Mouse (Mus musculus) cerebral cortex, adult 2 months (tissue): ENCODE results near the gene Slain1.

ENCODE experiments used
- WGBS: fragments of 180-500 bp; shearing (Covaris S2); methylation state at CpG from one replicate; pipeline ENCODE4 v1.1.7; 2018; 5-methylcytosine and 5-hydroxymethylcytosine counted together

The Slain1 gene

GRCm38 (mm10) chr14:103649896-103650334, at the start of gene Slain1:
Slain1 (plus strand) TSS chr14:103650228.
- under 1% methylated on average over 32 of the region's 32 CpGs for WGBS

- 89% methylated on average over 8 of the region's 8 CpGs for WGBS
Measured at GRCm38 (mm10) chr14:103608063-103608462, 42.0 kb upstream of the Slain1 start.

- WGBS, result 67% methylated on average over 6 of the region's 6 CpGs
Measured at GRCm38 (mm10) chr14:103613573-103614271, 36.3 kb upstream of the Slain1 start.

DNA sequence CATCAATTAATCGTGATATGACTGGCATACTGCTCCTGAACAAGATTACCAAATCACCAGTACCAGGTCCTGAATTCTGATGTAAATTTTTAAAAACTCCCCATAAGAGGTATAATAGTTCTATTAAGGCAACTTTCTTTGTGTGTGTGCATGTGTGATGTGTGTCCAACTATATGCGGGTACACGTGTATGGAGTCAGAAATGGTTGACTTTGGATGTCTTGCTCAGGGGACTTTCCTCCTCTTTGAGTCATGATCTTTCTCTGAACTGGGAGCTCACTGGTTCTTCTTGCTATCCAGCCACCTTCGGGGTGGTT, 35.8 kb upstream of the Slain1 start:
- WGBS, result 82% methylated on average over 4 of the region's 4 CpGs

- 80% methylated on average over 4 of the region's 4 CpGs for WGBS
Measured at GRCm38 (mm10) chr14:103619756-103620155, 30.3 kb upstream of the Slain1 start.

DNA sequence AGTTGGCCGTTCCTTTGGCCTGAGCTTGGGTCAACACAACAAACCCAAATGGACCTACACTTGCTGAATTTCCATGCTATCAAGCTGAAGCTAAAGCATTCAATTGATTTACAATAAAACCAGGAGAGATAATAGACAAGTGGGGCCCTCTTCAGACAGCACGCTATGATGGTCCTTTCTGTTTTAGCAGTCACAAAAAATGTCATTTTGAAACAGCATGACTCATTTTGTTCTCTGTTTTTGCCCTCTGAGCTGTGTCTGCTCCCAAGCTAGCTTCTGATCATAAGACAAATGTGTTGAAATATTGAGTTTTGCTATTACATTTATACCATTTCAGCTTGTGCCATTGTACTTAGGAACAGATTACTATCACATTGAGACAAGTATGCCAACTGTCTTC, 28.8 kb upstream of the Slain1 start:
- 94% methylated on average over 2 of the region's 2 CpGs for WGBS

DNA sequence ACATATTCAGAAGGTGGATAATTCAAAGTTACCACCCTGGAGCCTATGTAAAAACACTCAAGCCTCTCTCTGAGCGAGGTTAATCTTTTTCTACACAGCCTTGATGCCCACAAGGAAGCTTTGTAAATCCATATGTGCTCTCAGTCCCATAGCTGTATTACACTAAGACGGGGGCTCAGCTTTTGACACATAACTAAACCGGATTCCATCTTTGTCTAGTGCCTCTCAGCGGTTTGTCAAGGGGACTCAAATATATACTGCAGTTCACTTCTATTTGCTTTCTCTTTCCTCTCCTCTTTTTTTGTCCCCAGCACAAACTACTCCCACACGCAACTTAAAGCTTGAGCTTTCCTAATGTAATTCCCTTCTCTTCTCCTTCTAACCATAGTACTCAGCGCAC, 23.9 kb upstream of the Slain1 start:
- WGBS, result 74% methylated on average over 6 of the region's 6 CpGs

- 55% methylated on average over 7 of the region's 7 CpGs for WGBS
Measured at GRCm38 (mm10) chr14:103629639-103630364, 20.2 kb upstream of the Slain1 start.

- 69% methylated on average over 8 of the region's 8 CpGs for WGBS
Measured at GRCm38 (mm10) chr14:103630545-103630944, 19.5 kb upstream of the Slain1 start.

- whole genome bisulfite sequencing, result 71% methylated on average over 3 of the region's 3 CpGs
Measured at GRCm38 (mm10) chr14:103643933-103644332, 6.1 kb upstream of the Slain1 start.

- 72% methylated on average over 2 of the region's 2 CpGs for WGBS
Measured at GRCm38 (mm10) chr14:103647981-103648380, 2.0 kb upstream of the Slain1 start.

GRCm38 (mm10) chr14:103648623-103649255, 1.3 kb upstream of the Slain1 start:
- 13% methylated on average over 12 of the region's 12 CpGs for WGBS

DNA sequence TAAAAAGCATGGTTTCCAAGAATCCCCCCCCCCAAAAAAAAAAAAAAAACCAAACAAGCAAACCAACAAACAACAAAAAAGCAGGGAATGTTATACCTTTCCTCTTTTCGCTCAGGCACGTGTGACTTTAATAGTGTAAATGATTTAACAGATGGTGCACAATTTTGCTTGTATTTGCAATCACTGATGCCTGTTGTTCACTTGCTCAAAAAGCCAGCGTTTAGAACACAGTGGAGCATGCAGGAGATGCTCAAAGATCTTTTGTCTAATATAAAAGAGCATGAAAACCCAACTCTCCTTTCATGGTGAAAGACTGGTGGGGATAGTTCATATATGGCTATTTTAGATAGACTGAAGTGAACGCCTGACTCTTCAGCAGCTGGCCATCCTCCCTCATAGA, 726 bp upstream of the Slain1 start:
- whole genome bisulfite sequencing, result 20% methylated on average over 4 of the region's 4 CpGs

DNA sequence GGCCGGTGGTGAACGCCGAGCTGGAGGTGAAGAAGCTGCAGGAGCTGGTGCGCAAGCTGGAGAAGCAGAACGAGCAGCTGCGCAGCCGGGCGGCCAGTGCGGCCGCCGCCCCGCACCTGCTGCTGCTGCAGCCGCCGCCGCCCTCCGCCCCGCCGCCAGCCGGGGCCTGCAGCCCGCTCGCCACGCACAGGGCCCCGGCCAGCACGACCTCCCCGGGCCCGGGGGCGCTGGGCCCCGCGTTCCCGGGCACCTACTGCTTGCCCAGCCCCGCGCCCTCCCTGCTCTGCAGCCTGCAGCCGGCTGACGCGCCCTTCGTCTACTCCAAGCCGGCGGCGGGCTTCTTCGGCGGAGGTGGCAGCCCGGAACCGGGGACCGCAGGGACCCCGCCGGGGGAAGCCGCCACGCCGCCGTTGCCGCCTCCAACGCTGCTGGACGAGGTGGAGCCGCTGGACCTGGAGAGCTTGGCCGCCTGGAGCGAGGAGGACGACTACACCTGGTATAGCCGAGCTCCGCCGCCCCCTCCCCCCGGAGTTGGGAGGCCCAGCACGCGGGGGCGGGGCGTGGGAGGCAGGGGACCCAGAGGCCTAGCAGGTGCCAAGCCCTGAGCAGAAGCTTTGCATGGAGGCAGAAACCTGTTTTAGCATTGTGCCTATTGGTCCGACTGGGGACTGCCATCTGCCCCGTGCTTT, 529 bp downstream of the Slain1 start:
- whole genome bisulfite sequencing, result under 1% methylated on average over 49 of the region's 67 CpGs

- WGBS, result 4% methylated on average over 11 of the region's 11 CpGs
Measured at GRCm38 (mm10) chr14:103651106-103651505, 1.1 kb downstream of the Slain1 start.

DNA sequence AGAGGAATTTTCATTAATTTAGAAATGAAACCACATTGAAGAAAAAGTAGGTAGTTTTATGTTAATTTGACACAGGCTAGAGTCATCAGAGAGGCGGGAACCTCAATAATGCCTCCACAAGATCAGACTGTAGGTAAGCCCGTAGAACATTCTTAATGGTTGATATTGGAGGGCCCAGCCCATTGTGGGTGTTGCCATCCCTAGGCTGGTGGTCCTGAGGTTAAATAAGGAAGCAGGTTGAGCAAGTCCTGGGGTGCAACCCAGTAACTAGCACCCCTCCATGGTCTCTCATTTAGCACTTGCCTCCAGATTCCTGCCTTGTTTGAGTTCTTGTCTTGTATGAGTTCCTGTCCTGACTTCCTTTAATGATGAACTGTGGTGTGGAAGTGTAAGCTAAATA, 1.5 kb downstream of the Slain1 start:
- WGBS, result 19% methylated on average over 2 of the region's 2 CpGs

DNA sequence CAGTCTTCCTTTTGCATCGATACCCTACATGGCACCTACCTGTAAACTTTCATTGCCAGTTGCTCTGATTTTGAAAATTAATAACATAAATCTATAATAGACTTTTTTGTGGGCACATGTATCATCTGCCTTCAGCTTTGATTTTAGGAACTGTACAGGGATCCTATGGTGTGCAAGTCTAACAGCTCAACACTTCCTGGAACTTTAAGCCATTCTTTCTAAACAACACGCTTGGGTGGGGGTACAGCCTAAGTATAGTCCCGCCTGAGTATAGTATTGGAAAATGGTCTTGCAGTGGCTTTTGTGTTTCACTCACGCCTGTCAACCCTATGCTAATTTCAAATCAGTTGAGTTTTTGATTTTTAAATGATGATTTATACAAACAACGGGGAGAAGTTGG, 2.5 kb downstream of the Slain1 start:
- 53% methylated on average over 5 of the region's 5 CpGs for WGBS

DNA sequence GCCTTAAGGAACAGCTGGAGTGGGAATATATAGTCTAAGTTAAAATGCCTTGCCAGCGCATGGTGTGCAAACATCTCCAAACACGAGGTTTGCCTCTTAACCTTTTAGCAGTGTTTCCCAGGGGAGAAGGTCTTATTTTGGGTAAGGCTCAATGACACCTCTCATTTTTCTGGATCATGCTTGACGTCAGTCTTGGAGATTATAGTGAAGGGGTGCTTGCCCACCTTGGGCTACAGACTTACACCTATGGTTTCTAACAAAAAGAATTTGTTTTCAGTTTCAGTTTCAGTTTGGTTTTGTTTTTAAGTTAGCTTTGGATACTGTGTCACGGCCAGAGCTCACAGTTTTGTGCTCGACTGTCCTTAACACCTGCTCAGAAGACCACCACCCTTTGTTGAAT, 3.8 kb downstream of the Slain1 start:
- 41% methylated on average over 5 of the region's 5 CpGs for WGBS

DNA sequence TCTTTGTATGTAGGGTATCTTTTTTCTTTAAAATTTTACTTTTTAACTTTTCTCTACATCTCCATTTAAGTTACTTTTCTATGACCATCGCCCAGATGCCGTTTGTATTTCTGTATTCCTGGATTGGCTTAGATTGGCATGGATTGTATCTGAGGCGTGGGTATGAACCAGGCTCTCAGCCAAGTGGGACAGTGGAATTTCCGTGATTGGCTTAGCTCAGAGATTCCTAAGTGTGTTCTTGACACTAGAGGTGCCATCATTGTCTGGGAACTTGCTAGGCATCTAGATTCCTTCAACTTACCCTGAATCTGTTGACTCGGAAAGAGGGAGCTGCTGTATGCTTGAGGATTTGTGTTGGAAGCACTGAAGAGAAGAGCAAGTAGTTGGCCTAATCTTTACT, 5.4 kb downstream of the Slain1 start:
- WGBS, result 34% methylated on average over 5 of the region's 5 CpGs

- 80% methylated on average over 4 of the region's 4 CpGs for WGBS
Measured at GRCm38 (mm10) chr14:103657876-103658275, 7.8 kb downstream of the Slain1 start.

DNA sequence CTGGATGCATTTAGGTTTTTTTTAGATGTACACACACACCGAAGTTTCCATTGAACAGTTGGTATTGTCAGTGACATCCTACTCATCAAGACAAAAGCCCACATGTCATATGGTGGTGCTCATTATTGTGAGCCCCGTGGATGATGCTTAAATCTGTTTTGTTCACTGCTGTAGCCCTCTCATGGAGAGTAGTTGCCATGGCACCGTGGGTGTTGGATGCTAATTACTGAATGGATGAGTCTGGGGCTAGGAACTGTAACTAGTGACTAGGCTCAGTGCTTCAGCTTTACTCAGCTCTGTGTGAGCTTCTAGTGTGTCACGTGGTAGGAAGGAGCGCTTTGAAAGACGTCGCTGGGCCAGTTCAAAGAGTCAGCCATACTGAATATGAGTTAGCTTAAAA, 13.0 kb downstream of the Slain1 start:
- WGBS, result 35% methylated on average over 7 of the region's 7 CpGs

DNA sequence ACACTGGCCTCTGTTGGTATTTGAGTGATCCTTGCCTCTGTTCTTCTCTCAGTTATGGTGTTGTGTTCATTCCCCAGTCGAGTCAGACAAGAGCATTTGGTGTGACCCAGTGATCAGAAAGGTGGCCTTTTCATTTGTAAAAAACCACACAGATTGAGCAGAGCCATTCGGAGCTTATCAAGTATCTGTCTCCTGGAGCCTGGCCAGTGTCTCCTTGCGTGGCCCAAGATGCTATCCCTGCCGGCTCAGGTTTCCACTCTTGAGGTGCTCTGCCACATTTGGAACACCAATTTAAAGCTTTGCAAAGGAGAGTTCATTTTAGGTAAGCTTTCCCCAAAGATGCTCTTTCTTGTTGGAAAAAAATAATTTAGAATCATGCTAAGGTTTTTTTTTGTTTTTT, 14.4 kb downstream of the Slain1 start:
- WGBS, result 36% methylated on average over 4 of the region's 4 CpGs
